Mouse (Mus musculus) retina, adult 2 months (tissue): ENCODE results near the gene Zfp324.
"Not testable (repeated sequence)": the region's sequence is repeated elsewhere in the genome, so short reads cannot be mapped to it uniquely, and the experiment has no call there.

Experiments used
- DNase-seq: peaks from one replicate; pipeline ENCODE4 v3.0.0-alpha.2; 2012; ENCODE audit warnings: low read depth, low spot score

Gene Zfp324

GRCm38 (mm10) chr7:12965678-12966091, at the start of gene Zfp324:
Zfp324 (plus strand) TSS chr7:12965838.
- peak; percentile 74 for DNase-seq

GRCm38 (mm10) chr7:12920495-12920894, 45.1 kb upstream of the Zfp324 start:
- DNase-seq: not testable (repeated sequence)

GRCm38 (mm10) chr7:12921318-12921704, 44.3 kb upstream of the Zfp324 start:
- no peak for DNase-seq

GRCm38 (mm10) chr7:12921705-12922465, 43.8 kb upstream of the Zfp324 start, which contains the start of gene Rps5:
Rps5 (plus strand) TSS chr7:12922290.
- DNase-seq: peak; percentile 100

GRCm38 (mm10) chr7:12922729-12923128, 42.9 kb upstream of the Zfp324 start:
- no peak for DNase-seq

- no peak for DNase-seq
Observed at GRCm38 (mm10) chr7:12926316-12926715, 39.3 kb upstream of the Zfp324 start.

- no peak for DNase-seq
Observed at GRCm38 (mm10) chr7:12927191-12927680, 38.4 kb upstream of the Zfp324 start, which contains the start of gene Rnf225. Rnf225 (plus strand) TSS chr7:12927416.

GRCm38 (mm10) chr7:12927693-12928589, 37.7 kb upstream of the Zfp324 start:
- DNase-seq: no peak

- DNase-seq: no peak
Observed at GRCm38 (mm10) chr7:12933615-12934140, 32.0 kb upstream of the Zfp324 start.

- no peak for DNase-seq
Observed at GRCm38 (mm10) chr7:12934808-12935207, 30.8 kb upstream of the Zfp324 start.

GRCm38 (mm10) chr7:12937254-12937803, 28.3 kb upstream of the Zfp324 start:
- DNase-seq: not testable (repeated sequence)

- no peak for DNase-seq
Observed at GRCm38 (mm10) chr7:12940599-12940998, 25.0 kb upstream of the Zfp324 start.

- DNase-seq: no peak
Observed at GRCm38 (mm10) chr7:12943488-12943887, 22.1 kb upstream of the Zfp324 start.

- DNase-seq: peak; percentile 64
Observed at GRCm38 (mm10) chr7:12949032-12949871, 16.4 kb upstream of the Zfp324 start.

- no peak for DNase-seq
Observed at GRCm38 (mm10) chr7:12949872-12950229, 15.8 kb upstream of the Zfp324 start.

- DNase-seq: no peak
Observed at GRCm38 (mm10) chr7:12954896-12955295, 10.7 kb upstream of the Zfp324 start.

- DNase-seq: no peak
Observed at GRCm38 (mm10) chr7:12957511-12957910, 8.1 kb upstream of the Zfp324 start.

- no peak for DNase-seq
Observed at GRCm38 (mm10) chr7:12958948-12959347, 6.7 kb upstream of the Zfp324 start.

GRCm38 (mm10) chr7:12959718-12960117, 5.9 kb upstream of the Zfp324 start:
- DNase-seq: no peak

- no peak for DNase-seq
Observed at GRCm38 (mm10) chr7:12961511-12962141, 4.0 kb upstream of the Zfp324 start.
